Mouse (Mus musculus) embryo, embryonic 11 days (tissue): Measurements from ENCODE around the gene Bfsp1.

Experiments used
- DNase-seq: peaks from one replicate; pipeline ENCODE4 v3.0.0-alpha.2; 2015

The Bfsp1 gene

DNA sequence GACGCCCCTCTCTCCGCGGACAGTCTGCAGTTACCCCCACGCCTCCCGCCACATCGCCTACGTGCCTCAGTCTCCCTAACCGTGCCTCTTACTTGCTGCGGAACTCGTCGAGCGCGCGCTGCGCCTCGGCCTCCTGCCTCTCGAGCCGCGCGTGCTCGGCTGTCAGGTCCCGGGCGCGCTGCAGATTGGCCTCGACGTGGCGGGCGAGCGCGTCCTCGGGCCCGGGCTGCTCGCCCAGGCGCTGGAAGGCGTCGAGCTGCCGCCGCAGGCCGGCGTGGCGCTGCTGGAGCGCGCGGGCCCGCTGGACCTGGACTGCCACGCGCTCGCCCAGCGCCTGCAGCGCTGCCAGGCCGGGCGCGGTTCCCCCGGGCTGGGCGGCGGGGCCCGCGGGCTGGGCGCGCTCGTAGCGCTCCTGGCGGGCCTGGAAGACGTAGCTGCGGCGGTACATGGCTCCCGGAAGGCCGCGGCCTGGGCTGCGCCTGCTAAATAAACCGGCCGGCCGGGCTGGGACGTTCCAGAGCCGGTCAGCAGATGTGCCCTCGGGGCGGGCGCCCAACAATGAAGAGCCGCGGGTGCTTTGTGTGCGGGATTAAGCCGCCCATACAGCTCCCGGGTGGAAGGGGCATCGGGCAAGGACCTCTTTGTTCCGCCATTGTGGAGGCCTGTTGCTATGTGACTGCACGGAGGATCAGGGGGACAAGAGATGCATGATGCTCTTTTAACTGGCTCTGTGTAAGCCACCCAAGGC, at the start of gene Bfsp1:
TSS of gene Bfsp1 (minus strand) at position 690 of the 748 bp plus-strand sequence.
- DNase-seq, result peak; percentile 84

DNA sequence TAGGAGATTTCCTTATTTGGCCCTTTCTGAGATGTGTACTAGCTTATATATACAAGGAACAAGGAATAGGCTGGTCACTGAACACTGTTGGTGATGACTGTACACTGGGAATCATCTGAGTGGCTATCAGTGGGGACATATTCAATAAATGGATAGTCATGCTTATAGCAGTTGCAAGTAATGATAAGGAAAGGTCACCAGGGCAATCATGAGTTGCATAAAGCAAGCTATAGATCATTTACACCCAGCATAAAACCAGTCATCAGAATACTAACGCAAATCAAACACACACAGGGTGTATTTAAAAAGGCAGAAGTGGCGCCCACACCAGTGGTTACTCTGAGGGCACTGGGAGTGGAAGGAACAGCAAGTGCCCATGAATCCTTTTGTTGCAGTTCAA, 49.2 kb upstream of the Bfsp1 start:
- DNase-seq, result no peak

- no peak for DNase-seq
Observed at GRCm38 (mm10) chr2:143909230-143909629, 46.3 kb upstream of the Bfsp1 start.

DNA sequence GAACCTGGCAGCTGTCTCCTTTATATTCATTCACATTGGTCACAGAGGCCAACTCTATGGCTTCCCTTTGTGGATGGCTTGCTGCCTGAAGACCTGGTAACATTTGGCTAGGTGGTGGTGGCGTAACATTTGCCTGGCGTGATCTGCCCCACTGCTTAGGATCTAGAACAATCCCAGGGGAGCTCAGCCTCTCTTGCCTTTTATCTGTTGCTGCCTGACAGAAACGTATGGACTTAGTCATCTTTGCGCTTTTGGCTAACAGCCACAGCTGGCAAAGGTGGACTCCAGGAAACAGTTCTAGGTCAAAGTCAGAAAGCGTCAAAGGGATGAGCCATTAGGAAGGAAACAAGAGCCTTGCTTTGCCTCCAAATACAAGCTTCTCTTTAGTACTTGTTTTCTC, 41.9 kb upstream of the Bfsp1 start:
- no peak for DNase-seq

GRCm38 (mm10) chr2:143903376-143904045, 40.5 kb upstream of the Bfsp1 start:
- no peak for DNase-seq

- DNase-seq, result no peak
Observed at GRCm38 (mm10) chr2:143900821-143901351, 37.9 kb upstream of the Bfsp1 start.

DNA sequence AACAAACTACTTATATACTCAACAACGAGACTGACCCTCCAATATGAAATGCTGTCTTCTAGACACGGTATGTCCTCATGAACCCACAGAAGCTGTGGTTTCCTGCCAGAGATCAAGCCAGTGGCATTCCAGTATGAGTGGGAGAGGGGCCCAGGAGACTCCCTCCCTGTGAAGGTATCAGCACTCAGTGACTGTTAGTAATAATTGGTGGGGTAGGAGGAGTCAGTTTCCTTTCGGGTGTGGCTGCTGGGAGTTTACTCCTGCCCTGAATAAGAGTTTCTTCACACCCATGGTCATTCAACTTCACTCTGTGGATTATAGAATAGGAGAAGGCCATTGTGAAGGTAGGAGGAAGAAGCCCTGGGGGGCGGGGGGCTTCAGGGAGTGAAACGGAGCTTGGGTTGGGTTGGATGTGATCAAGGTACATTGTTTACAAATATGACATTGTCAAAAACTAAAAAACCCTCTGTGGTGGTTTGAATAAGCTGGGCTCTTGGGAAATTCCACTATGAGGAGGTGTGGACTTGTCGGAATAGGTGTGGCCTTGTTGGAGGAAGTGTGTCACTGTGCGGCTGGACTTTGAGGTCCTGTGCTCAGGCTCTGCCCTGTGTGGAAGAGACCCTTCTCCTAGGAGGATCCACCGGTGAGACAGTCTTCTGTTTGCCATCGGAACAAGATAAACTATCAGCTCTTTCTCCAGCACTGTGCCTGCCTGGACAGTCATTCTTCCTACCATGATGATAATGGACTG, 36.7 kb upstream of the Bfsp1 start:
- DNase-seq, result no peak

DNA sequence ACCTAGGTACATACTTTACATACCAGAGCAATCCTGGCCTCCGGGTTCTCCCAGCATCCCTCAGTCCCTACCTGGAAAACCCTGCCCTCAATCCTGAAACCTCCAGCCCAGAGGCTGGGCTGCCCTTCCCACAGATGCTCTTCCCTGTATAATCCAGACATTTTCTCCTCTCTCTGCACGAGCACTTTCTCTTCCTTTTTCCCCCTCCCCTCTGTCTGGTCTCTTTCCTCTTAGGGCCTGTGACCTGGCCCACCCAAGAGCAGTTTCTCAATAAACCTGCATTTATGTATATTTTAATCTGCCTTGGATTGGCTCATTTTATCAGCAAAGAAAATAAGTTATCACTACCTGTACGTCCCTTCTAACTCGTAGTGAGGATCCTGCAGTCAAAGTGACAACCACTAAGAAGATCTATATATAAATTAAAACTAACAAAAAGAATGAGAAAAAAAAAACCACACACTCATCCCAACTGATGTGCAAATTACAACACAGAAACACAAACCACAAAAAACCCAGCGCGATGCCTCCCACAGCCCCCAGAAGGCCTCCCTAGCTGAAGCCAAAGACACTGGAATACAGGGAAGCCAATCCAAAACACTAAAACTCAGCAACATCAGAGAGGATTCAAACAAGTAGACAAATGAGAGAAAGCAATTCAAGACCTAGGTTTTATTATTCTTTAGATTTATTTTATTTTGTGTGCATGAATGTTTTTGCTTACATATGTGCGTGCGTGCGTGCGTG, 28.5 kb upstream of the Bfsp1 start:
- DNase-seq, result no peak

DNA sequence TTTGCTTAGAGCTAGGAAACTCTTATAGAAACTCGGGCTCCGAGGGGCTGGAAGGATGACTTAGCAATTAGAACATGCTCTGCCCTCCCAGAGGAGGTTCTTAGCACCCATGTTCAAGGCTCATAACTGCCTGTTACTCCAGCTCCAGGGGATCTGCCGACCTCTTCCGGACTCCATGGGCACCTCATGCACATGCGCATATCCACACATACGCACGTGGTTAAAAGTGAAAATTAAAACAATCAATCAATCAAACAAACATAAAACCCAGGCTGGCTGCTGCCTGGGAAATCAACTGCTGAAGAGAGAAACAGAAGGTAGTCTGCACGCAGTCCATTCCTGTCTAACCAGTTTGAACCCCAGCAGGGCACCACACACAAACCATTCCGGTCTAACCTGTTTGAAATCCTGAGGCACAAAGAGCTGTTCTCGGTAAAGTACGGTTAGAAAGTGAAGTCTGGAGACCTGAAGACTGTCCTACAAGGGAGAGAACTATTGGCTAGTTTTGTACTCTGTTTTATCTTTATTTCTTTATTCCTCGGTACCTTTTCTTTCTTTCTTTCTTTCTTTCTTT, 27.0 kb upstream of the Bfsp1 start:
- no peak for DNase-seq

GRCm38 (mm10) chr2:143889131-143889859, 26.3 kb upstream of the Bfsp1 start:
- no peak for DNase-seq

DNA sequence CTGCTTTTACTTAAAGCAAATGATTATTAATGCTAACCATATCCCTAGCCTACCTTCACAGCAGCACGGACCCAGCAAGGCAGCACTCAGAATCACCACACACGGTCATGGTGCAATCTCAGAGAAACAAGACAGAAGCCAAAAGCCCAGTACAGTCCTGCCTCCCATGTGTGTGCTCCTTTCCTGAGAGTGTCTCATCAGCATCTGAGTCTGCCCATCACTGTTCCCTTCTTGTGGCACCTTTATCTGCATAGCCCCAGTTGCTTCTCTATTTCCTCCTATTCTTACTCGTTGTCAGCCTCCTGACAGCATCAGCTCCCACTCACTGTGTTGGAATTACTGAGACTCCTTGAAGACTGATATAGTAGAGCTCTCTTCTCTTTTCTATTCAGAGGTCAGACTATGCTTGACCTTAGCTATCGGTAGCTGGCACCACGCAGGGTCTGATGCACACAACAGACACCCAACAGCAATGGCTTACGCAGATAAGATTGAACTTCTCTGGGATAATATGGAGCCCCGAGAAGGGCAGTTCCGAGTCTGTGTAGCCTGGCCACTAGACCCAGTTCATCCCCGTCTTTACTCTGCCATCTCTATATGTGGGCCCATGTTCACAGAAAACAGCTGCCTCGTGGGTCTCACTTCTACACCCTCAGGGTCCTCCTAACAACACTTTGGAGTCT, 19.8 kb upstream of the Bfsp1 start:
- no peak for DNase-seq

DNA sequence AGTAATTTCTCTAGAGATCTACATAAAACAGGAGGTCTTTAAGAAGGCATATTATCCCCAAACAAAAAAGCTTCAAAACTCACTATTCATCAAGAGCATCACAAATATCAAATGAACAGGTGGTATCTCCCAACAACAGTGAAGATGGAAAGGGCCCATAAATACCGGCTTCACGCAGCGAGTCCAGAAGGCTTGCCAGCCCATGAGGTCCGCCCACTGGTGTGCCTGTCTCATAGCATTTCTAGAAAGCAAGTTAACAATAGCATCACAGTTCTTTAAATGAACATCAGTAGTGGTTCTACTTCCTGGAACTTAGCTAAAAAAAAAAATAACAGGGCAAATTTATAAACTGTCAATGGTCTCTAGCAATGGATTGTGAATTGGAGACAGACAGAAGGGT, 19.0 kb upstream of the Bfsp1 start:
- no peak for DNase-seq

- DNase-seq, result no peak
Observed at GRCm38 (mm10) chr2:143879311-143879710, 16.3 kb upstream of the Bfsp1 start.

DNA sequence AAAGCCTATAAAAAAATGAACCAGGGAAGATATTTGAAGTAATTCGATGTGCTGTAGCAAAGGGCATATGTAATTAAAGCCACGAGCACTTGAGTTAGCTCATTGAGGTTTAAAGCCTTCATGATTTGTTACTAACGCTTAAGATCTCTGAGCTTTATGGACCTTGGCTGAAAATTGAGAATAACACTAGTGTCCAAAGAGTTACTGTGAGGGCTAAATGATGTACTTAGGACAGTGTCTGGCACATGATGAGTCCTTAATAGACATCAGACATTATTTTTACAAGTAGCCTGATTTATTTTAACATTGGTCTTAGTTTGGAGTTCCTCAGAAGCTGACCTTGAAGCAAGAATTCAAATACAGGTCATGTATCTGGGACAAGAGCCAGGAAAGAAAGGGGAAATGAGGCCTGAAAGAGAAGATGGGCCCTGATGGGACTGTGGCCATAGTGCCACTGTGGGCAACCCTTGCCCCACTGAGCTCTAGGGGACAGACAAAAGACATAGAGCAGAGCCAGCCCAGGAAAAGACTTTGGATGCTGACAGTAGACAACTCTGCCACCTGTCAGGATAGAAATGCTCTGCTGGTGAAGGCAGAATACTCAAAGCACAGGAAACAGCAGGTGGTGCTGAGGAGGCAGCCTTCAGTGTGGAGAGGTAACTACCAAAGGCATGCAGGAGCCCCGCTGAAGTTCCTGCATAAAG, 14.1 kb upstream of the Bfsp1 start:
- DNase-seq, result no peak

DNA sequence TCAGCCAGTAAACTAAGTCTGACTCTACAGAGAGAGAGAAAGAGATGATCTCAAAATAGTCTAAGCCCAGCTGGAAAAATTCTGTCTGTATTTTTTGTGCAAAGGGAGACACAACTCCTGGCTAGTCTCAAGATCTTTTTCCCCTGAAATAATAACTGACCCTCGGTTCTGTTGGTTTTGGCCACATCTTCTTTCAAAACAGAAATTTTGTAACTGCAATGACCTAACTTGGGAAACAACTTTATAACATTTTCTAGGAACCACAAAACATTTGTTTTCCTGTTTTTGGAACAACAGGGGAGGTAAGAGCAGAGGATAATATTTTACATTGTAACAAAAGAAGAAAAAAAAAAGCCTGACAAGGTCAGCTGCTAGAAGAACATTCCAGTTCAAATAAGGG, 13.1 kb upstream of the Bfsp1 start:
- DNase-seq, result no peak

- DNase-seq, result no peak
Observed at GRCm38 (mm10) chr2:143870936-143871688, 8.1 kb upstream of the Bfsp1 start.

GRCm38 (mm10) chr2:143867326-143867725, 4.4 kb upstream of the Bfsp1 start:
- peak; percentile 86 for DNase-seq

GRCm38 (mm10) chr2:143864600-143864999, 1.6 kb upstream of the Bfsp1 start:
- DNase-seq, result no peak

DNA sequence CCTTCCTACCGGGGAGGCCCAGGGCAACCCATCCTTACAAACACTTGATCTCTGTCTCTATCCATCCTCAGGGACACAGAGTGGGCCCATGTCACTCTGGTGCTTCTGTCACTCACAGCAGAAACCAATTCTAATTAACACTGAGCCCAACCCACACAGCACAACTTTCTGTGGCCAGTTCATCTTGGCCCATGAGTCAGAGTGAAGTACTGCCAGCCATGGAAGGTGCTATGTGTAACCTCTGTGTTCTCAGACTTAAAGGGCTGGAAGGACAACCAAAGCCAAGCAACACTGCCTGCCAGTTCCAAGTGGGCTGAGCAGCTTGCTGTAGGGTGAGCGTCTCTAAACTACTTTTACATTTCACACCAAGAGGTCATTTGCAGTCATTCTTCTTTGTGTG, 3.8 kb downstream of the Bfsp1 start:
- no peak for DNase-seq

- DNase-seq, result no peak
Observed at GRCm38 (mm10) chr2:143853447-143853846, 9.5 kb downstream of the Bfsp1 start.
